Mouse (Mus musculus) kidney, adult 8-10 months (tissue): ENCODE data around the gene Abcb4.
"Not testable (repeated sequence)": the region's sequence is repeated elsewhere in the genome, so short reads cannot be mapped to it uniquely, and the experiment has no call there.

Experiments used
- DNase-seq, 2 experiments: peaks; one replicate each; pipeline ENCODE4 v3.0.0; 2022

The Abcb4 gene

DNA sequence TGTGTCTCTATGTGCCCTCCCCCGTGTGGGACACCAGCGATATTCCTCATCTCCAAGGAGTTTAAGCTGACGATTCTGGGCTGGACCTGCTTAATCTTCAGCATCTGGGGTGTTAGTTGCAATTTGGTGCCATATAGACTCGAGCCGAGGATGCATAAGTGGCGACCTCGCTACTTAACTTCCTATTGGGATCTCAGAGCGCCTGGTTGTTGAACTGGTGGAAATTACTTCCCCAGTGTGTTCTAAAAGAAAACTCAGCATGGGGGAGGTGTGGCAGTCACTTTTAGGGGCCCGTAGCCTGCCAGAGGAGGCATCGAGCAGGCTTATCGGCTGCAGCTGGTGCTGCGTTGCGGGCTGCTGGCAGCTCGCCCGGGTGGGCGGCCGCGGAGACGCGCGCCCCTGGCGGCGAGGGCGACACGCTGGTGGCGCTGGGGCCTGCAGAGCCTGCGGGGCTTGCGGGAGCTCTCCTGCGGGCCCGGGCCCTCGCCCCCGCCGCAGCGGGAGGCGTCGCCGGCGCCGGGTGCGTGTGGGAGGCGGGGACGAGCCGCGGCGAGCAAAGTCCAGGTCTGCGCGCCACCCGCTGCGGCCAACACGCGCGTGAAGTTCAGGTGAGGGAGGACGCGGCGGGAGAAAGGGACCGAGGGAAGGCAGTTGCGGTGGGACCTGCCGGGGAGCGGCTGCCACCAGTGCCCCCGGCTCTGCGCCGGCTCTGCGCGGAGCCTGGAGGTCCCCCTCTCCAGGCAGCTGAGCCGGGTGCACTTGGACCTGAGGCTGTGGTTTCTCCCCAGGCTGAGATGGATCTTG is at the start of gene Abcb4:
Gene Abcb4, plus strand, starts transcription at position 418 of the 804 bp plus-strand sequence.
- peak; percentile 12 to 43 for DNase-seq

DNA sequence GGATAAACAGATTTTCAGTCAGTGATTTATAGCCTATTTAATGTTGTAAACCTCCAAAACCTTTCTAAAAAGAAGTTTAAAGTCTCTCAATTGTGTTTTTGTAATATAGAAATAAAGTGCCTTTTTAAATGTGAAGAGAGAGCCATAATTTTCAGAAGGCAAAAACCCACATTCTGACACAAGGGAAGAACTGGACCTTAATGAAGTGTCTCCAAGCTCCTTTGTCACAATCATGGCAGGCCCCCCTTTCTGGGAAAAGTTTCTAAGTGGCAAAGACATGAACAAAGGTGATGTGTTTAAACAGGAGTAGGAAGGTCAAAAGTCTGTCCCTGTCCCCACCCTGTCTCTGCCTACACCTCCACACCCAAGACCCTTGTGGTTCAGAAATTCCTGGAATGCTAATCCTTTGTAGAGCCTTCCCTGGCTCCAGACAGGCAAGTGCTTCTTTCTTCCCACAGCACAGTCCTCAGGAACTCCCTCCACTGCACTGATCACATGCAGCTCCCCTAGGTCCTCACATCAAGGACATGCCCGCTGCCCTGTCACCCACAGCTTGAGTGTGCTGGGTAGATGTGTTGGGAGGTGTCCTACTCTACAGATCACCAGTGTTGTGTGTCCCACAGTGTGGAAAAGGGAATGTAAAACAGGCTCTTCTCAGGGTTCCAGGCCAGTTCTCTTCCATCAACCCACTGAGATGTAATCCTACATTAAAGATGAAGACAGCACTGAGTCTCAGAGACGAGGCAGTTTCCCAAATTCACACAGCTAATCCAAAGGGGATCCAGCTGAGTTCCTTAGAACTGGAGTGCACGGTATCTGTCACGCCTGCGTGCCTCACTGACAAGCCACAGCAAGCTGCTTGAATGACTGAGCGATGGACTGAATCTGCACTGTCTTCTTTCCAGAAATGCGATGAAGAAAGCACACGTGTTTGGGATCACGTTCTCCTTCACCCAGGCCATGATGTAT is 44.6 kb upstream of the Abcb4 start:
- not testable (repeated sequence) for DNase-seq

DNA sequence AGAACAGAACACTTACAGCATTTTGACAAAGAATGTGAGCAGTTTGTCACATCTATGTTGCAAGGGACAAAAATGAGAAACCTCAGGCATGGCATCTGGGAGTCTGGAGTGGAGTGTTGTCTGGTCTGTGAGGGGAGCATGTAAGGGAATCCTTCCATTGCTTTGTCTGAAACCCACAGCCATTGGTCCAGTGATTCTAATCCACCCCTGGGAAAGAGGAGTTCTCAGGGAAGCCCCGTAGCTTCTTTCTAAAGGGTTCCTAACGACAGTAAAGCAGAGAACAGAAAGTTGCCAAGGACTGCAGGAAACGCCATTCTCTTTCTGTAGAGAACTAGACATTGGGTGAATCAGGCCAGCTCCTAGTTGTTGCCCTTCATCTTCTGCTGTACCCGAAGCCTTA is 42.7 kb upstream of the Abcb4 start:
- no peak for DNase-seq

DNA sequence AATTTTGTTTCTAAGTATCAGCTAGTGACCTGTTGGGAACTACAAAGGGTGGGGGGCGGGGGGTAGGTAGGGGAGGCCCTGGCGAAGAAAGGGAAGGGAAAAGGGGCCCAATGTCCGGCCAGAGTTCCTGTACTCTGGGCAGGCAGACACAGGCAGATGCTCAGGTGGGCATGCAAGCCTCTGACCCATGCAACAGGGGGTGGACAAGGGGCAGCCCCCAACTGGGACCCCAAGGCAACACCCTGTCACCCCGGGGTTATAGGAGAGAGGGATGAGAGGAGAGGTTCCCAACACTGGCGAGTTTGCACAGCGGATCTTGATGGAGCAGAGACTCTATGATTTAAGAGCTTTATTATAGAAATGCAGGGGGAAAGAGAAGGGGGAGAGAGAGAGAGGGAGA is 36.3 kb upstream of the Abcb4 start:
- no peak for DNase-seq

DNA sequence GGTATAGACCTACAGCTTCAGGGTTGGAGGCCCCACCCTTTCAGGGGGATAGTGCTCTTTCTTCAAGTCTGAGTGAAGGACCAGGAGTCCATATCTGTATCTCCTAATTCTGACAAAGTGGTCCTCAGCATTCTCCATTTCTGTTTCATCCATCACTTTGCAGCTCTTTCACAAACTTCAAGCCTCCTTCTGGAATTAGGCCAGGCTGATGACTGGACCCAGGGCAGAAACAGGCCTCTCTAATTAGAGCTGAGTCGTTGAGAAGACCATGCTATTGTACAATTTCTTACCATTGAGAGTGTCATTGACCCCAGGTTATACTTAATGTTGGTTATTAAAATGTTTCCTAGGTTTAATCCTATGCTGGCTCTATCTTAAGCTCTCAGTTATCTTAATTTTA is 31.7 kb upstream of the Abcb4 start:
- DNase-seq, result no peak

DNA sequence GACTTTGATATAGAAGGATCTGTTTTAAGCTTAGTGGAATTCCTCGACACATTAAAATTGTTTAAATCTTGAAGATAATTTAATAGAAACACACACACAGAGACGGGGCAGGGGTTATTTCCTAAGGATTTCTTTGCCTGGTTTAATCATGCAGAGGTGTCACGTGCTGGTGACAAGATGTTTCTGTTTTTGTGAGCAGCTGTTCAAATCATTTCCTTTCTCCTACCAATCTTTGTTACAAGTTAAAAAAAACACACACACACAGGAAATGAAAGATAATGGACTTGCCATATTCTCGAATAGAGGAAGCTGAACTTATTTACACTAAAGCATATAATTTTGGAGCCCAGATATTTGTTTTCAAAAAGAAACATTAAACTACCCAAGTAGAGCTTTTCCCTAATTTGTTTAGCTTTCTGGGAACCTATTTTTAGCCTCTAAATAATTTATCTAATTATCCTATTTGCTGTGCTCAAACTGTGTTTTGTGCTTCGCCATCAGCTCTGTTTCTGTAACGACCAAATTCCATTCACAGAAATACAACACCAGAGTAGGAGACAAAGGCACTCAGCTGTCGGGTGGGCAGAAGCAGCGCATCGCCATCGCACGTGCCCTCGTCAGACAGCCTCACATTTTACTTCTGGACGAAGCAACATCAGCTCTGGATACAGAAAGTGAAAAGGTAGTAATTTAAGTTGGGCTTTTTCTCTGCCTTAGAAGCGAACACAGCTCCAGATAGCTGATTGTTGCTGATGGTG is 29.8 kb upstream of the Abcb4 start:
- DNase-seq, result no peak

DNA sequence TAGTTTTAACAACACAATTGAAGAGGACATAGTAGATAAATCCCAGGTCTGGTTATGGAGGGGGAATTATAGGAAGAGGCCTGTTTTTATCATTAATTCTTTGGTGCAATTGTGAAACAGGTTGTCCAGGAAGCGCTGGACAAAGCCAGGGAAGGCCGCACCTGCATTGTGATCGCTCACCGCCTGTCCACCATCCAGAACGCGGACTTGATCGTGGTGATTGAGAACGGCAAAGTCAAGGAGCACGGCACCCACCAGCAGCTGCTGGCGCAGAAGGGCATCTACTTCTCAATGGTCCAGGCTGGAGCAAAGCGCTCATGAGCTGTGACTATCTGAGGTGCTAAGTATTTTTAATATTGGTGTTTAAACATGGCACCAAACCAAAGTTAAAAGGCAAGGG is 27.9 kb upstream of the Abcb4 start:
- DNase-seq, result not testable (repeated sequence)

DNA sequence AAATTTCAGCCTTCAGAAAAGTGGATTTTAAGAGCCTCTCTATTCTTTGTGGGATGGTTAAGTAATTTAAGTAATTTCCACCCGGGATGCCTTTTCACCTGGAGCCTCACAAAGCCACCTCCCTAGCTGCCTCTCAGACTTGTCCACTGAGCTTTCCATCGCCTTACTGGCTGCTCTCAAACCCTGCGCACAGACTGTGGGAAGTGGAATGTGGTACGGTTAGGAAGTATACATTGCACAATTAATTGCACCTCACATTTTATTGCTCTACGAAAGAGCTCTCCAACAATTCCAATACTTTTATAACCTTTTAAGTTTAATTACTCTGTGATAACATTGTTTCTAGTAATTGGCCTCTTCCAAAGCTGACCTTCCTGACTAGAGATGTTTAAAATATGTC is 27.2 kb upstream of the Abcb4 start:
- DNase-seq, result no peak

DNA sequence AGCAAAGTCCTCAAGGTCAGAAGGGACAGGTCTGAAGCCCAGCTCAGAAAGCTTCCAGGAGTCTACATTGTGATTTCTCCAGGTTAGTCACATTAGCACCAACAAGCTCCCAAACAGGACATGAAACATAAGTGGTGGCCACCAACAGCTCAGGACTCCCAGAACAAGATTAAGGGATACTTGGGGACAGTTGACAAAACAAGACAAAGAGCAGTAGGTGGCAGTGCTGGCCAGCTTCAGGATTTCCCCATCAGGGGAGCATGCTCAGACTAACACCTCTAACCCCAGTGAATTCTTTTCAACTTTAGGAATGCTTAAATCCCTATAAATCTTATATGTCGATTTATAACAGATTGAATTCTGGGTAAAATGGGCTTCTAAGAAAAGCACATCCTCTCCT is 25.5 kb upstream of the Abcb4 start:
- peak in 1 of 2 experiments; percentile 2 for DNase-seq

DNA sequence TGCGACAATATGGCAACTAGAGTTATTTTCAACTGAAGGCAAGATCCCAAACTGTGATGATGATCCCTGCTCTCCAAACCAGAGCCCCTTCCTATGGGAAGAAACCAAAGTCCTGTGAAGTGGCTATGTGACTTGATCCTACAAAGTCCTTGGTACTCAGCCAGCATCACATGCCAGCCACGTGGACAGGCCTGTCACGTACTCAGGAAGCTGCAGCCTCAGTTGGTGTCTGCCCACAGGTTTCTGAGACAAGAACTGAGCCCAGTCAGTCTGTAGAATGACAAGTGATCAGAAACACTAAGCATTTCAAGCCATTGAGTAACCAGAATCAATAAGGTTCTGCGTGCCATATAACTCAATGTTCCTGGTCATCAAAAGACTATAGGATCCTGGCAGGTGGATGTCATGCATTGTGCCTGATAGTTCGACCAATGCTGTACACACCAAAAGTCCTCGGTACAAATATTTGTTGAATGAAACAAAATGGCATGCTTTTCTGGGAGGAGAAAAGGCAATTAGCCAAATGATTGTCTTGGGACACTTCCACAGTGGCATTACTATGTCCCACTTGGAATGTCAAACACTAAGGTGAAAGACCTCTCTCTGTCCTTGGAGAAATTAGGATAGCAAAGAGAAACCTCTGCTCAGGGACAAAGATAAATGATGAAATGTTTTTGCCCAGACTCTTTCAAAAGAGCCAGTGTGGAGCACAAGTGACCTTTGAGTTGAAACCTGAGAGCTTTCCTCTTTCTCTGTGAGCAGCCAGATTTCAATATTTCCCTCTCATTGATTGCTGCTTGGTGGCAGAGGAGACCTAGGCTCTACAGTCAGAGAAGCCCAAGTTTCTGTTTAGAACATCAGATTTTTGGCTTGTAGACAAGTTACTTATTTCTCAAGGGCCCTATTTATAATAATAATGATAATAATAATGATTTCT is 20.3 kb upstream of the Abcb4 start:
- DNase-seq, result no peak

DNA sequence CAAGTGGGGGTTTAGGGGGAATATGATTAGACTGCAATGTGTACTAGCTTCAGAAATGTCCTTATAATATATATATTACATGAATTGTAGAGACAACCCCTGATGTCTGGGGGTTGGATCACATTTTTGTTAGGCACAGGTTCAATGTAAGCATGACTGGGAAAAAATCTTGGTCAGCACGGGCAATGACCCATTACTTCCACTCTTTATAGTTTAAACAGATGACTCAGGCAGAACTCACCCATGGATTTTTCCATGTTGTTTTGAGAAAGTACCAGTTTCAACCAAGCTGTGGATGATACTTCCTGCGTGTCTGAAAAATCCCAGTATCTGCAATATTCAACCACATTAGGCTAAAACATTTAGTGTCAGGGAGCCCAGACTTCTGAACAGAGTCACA is 16.4 kb upstream of the Abcb4 start:
- DNase-seq, result no peak

DNA sequence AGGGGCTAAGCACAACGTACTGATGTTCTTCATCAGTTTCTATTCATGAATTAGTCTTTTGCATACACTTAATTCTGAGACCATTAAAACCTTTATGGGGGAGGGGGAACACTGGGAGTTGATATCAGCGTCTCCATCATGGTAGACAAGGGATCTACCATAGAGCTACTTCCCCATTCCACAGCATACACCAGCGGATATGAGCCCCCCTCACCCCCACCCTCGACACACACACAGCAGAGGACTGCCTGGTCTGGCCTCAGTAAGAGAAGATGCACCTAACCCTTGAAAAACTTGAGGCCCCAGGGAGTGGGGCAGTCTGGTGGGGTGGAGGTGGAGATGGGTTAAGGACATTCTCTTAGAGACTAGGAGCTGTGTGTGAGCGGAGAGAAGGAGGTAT is 15.7 kb upstream of the Abcb4 start:
- DNase-seq, result no peak

DNA sequence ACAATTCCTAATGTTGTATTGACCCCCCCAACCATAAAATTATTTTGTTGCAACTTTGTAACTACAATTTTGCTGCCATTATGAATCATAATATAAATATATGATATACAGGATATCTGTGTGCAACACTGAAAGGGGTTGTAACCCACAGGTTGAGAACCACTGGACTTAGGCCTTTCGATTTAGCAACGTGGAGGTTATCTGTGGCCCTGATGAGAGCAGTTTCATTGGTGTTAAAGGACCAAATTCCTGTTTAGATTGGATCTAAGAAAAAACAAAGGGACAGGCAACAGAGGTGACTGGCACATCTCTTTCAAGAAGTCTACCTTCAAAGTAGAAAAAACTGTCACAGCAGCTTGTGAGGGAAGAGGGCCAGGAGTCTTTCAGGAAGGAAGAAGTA is 7.7 kb upstream of the Abcb4 start:
- no peak for DNase-seq

DNA sequence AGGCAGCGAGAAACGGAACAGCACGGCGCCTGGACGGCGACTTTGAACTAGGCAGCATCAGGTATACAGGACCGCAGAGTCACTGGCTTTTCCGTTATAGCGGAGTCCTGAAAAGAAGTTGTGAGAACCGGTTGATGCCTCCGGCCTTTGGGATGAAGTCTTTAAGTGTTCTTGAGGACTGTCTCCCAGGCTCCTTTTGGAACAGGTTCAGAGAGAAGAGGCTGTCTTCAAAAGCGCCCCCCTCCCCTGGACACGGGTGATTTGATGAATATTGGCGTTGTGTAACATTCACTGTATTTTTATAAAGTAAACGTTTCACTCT is 548 bp downstream of the Abcb4 start:
- no peak for DNase-seq

DNA sequence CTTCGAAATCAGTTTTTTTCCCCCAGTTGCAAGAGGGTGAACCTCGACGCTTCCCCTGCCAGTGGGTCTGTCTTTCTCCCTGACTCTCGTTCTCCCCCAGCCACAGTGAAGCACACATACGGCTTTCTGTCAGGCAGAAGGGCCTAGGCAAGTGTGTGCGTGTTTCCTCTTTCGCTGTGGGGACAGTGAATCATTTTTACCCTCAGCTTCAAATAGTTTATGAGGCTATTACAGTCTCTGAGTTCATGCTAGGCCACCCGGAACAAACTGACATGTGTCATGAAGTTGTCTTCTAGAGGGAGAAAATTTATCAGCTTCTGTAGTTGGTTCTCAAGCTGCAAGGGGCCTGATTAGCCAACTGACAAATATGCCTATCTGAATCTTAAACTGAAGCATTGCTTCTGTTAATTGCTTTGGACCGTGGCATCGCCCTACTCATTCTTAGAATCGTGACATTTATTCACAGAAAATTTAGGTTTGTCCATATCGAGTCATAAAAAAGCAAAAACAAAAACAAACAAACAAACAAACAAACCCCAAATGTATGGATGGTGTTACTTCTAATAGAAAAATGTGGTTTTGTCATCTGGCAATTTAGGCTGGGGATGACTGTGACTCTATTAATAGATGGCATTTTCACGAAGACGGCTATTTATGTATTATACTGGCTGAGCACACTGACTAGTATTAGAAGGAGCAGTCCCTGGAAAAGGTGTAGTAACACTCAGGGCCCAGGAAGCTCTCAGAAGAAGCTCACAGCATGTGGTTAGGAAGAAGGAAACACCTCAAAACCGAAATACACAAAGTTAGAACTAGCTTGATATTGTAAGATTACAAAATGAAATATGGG is 1.3 kb downstream of the Abcb4 start:
- DNase-seq, result no peak

DNA sequence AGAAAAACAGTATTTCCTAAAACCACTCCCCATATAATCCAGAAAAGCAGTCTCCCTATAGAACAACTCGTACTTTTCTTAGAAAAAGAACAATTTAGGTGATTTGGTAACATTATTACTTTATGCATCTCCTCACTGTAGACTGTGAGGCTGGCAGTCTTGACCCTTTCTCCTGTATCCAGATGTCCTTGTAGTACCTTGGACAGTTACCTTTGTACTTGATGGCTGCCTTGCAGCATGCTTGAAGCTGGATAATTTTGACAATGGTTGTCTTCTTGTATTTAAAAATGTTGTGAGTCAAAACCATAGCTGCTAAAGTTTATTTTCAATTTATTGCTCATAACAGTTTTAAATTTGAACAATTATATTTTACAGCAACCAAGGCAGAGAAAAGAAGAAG is 2.7 kb downstream of the Abcb4 start:
- DNase-seq, result no peak

DNA sequence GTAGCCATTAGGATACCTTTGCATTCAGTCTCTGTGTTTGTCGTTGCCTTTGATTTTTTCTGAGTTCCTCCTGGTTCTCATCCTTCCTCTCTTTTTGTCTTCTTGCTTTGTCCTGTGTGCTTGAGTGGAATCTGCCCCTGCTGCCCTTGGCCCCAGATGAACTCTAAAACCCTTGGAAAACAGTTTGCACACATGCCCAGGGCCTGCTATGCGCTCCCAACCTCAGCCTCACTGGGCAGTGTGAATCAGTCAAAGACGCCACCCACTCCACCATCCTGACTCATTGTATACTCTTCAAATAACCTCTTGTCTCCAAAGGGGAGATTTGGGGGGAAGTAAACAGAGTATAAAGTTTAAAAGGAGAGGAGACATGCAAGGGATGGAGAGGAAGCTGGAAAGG is 4.7 kb downstream of the Abcb4 start:
- DNase-seq, result no peak

DNA sequence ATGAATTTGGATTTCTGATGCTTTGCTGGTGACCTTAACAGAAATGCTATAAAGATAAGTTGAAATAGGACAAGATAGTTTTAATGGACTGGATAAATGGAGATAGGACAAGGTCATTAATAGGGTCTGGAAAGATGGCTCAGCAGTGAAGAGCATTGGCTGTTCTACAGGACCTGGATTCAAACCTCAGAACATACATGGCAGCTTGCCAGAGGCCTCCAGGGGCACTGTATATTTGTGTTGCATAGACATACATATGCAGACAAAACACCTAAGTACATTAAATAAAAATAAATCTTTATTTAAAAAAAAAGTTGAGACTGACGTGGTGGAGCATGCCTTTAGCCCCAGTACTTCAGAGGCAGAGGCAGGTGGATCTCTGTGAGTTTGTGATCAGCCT is 7.5 kb downstream of the Abcb4 start:
- no peak for DNase-seq

DNA sequence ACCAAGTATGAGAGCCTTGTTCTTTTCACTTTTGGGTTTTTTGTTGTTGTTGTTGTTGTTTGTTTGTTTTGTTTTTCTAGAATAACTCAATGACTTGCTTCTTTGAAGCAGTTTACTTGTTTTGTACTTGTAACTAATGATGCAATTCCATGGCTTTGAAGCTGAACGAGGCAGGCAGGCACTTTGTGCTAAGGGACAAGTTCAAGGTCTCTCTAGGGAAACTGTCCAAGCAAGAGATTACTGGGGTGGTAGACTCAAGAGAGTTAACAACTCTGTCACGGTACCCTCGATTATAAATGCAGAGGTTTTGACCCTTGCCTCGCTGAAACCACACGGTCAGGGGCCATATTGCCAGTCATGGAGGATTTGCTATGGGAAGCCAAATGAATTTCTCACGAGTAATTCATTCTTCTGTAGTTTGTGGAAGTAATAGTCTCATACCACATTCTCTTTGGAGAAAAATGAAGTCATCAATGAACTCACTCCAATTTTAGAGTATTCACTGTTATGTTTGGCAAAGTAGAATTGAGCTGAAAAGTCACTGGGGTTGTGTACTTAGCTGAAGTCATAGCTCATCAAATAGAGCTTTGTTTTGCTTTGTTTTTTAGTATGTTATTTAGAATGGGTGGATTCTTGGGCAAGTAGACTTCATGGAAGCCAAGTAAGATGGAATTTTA is 8.8 kb downstream of the Abcb4 start:
- no peak for DNase-seq

DNA sequence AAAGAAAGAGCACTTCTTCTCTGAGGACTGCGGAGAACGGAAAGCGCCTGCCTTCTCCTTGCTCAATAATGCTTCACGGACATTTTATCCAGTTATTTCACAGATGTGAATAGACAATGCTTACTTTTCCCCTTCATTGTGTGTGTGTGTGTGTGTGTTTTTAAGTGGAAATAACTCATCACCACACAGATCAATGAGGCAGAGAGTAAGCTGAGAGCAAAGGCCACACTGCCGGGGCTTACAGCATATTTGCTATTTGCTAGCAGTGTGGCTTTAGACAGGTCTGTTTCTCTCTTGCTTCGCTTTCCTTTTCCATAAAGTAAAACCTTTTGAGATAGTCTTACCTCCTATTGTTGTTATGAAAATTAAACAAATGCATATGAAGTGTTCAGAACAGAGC is 11.0 kb downstream of the Abcb4 start:
- DNase-seq, result no peak
